Mouse (Mus musculus): ENCODE results near the gene Inhbe. TPM values are rescaled to one million over a fixed set of nuclear protein-coding genes. Genes with fewer than 3 reads are reported as not detected.
A peak's percentile ranks its signal among the peaks of the same experiment; 100 is the strongest.

The Inhbe gene
- polyA plus RNA-seq, 1 experiment from 2014 or later: 0.07 TPM

- Histone ChIP-seq H3K36me3 (no peaks in the 10 kb centered on the region), H3K27ac (no peak overlapping the region), H3K4me3 (no peak overlapping the region), H3K27me3 (no peaks in the 10 kb centered on the region), H3K4me1 (no peaks in the 10 kb centered on the region), H3K4me2 (no peak overlapping the region), H3K9ac (no peak overlapping the region), H3K9me3 (no peaks in the 10 kb centered on the region)
- no peak for ATAC-seq (ENCODE audit: insufficient number of reproducible peaks, insufficient read depth, low FRiP score, low TSS enrichment, low read depth)
- 79% methylated on average over 5 of the region's 5 CpGs for WGBS
These were observed 12.9 kb upstream of the Inhbe start for GRCm38 (mm10) chr10:127367116-127367515.

GRCm38 (mm10) chr10:127360714-127361113, 6.5 kb upstream of the Inhbe start:
- WGBS: 86% methylated on average over 3 of the region's 3 CpGs
- no peaks in the 10 kb centered on the region for H3K4me1 ChIP-seq
- no peak overlapping the region for H3K4me2 ChIP-seq
- H3K4me3 ChIP-seq: no peak overlapping the region
- no peaks in the 10 kb centered on the region for H3K27me3 ChIP-seq
- no peaks in the 10 kb centered on the region for H3K36me3 ChIP-seq
- ATAC-seq (ENCODE audit: insufficient number of reproducible peaks, insufficient read depth, low FRiP score, low TSS enrichment, low read depth): no peak
- no peaks in the 10 kb centered on the region for H3K9me3 ChIP-seq
- H3K9ac ChIP-seq: no peak overlapping the region
- no peak overlapping the region for H3K27ac ChIP-seq

DNA sequence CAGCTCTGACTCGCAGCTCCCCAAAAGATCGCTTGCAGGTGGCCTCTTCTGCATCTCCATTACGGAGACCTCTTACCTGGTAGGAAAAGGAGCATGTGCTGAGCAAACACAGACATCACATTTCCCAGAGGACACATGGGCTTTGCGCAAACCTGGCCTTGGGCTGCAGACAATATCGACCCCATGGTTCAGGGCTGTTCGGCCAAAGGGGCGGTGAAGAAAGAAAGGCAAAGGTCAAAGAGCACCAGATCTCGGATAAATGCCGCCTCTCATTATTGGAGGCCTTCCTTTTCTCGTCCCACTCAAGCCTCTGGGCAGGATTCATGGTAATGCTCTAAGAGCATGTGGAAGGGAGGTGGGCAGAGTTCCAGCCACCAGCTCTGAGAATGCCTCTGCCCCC, 1.1 kb upstream of the Inhbe start:
- Histone ChIP-seq H3K4me2 (no peak overlapping the region), H3K9me3 (no peaks in the 10 kb centered on the region), H3K36me3 (no peaks in the 10 kb centered on the region), H3K4me3 (no peak overlapping the region), H3K27ac (no peak overlapping the region), H3K27me3 (0 out of 2 replicates have a peak, but pooled peaks cover 4% of the 10 kb centered on the region), H3K9ac (no peak overlapping the region), H3K4me1 (peaks cover 9% of the 10 kb centered on the region; the same call in 1 of the 2 replicates)
- no peak for ATAC-seq (ENCODE audit: insufficient number of reproducible peaks, insufficient read depth, low FRiP score, low TSS enrichment, low read depth)
- WGBS: 43% methylated on average over 10 of the region's 10 CpGs

DNA sequence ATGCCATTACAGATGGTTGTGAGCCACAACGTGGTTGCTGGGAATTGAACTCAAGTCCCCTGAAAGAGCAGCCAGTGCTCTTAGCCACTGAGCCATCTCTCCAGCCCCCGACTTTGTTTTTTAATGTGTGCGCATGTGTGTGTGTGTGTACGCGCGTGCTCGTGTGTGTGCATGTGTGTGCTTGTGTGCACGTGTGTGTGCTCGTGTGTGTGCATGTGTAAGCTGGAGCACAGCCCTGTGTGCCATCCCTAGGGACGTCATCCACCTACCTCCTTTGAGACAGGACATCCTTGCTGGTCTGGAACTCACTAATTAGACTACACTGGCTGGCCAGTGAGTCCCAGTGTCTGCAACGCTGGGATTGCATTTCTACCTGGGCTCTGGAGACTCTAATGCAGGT, 1.4 kb downstream of the Inhbe start:
- 87% methylated on average over 11 of the region's 11 CpGs for WGBS
- no peak overlapping the region for H3K4me2 ChIP-seq
- no peaks in the 10 kb centered on the region for H3K36me3 ChIP-seq
- no peaks in the 10 kb centered on the region for H3K9me3 ChIP-seq
- H3K4me3 ChIP-seq: no peak overlapping the region
- no peak overlapping the region for H3K9ac ChIP-seq
- 0 out of 2 replicates have a peak, but pooled peaks cover 4% of the 10 kb centered on the region for H3K27me3 ChIP-seq
- ATAC-seq (ENCODE audit: insufficient number of reproducible peaks, insufficient read depth, low FRiP score, low TSS enrichment, low read depth): no peak
- peaks cover 10% of the 10 kb centered on the region; the same call in 1 of the 2 replicates for H3K4me1 ChIP-seq
- H3K27ac ChIP-seq: no peak overlapping the region

DNA sequence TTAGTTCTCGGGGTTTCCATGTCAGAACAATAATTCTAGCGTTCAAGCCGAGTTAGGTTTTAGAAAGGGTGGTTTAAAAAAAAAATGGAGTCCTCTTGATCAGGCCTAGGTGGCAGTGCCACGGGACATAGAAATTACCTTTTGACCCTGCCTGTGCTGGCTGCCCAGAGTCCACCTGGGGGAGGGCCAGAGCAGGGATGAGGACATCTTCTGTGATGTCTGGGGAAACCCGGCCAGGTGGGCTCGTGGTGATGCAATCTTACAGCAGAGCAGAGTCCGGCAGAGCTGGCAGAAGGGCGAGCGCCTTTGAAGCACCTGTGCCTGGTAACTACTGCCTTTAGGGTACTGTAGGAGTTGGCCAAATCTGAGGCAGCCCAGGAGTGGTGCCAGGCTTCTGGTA, 2.0 kb downstream of the Inhbe start:
- H3K27ac ChIP-seq: no peak overlapping the region
- WGBS: 86% methylated on average over 9 of the region's 9 CpGs
- no peak overlapping the region for H3K4me3 ChIP-seq
- H3K27me3 ChIP-seq: 0 out of 2 replicates have a peak, but pooled peaks cover 4% of the 10 kb centered on the region
- no peak for ATAC-seq (ENCODE audit: insufficient number of reproducible peaks, insufficient read depth, low FRiP score, low TSS enrichment, low read depth)
- H3K36me3 ChIP-seq: no peaks in the 10 kb centered on the region
- H3K9ac ChIP-seq: no peak overlapping the region
- peaks cover 10% of the 10 kb centered on the region; the same call in 1 of the 2 replicates for H3K4me1 ChIP-seq
- H3K9me3 ChIP-seq: no peaks in the 10 kb centered on the region
- H3K4me2 ChIP-seq: no peak overlapping the region

DNA sequence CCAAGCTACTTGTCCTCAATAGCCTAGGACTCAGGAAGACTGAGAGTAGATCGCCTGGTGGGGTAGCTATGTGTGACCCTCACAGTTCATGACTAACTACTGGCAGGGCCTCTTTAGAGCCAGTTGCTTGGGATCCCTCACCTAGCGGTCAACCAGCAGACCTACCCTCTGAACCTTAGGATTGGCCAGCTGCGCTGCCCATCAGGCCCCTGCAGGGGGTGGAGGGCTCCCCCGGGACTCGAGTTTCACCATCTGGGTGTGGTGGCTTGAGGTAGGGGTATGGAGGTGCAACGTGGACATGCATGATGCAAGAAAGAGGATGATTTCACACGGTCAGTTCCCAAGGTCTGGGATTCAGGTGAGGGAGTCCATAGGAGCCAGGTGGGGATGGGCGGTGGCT, 2.5 kb downstream of the Inhbe start:
- H3K4me1 ChIP-seq: peaks cover 10% of the 10 kb centered on the region; the same call in 1 of the 2 replicates
- H3K9ac ChIP-seq: no peak overlapping the region
- no peaks in the 10 kb centered on the region for H3K36me3 ChIP-seq
- ATAC-seq (ENCODE audit: insufficient number of reproducible peaks, insufficient read depth, low FRiP score, low TSS enrichment, low read depth): no peak
- H3K27ac ChIP-seq: no peak overlapping the region
- WGBS: 75% methylated on average over 8 of the region's 8 CpGs
- no peak overlapping the region for H3K4me3 ChIP-seq
- H3K4me2 ChIP-seq: no peak overlapping the region
- 0 out of 2 replicates have a peak, but pooled peaks cover 4% of the 10 kb centered on the region for H3K27me3 ChIP-seq
- H3K9me3 ChIP-seq: no peaks in the 10 kb centered on the region

DNA sequence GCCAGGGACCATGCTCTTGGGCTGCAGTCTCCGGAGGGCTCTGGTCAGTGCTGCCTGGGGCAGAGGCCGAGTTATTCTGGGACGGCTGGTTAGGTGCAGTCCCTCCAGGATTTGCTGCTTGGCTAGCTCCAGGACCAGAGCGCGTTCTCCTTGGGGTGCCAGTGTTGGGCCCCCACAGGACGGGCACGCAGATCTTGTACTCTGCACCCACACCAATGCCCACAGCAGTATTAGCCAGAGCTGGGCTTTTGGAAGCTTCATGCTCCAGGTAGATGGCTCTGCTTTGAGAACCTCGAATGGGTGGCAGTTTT, 3.0 kb downstream of the Inhbe start:
- H3K9me3 ChIP-seq: no peaks in the 10 kb centered on the region
- no peaks in the 10 kb centered on the region for H3K36me3 ChIP-seq
- H3K27me3 ChIP-seq: 0 out of 2 replicates have a peak, but pooled peaks cover 4% of the 10 kb centered on the region
- 86% methylated on average over 8 of the region's 8 CpGs for WGBS
- no peak overlapping the region for H3K27ac ChIP-seq
- peak overlapping the region; percentile 35 for H3K4me3 ChIP-seq
- peaks cover 10% of the 10 kb centered on the region; the same call in 1 of the 2 replicates for H3K4me1 ChIP-seq
- H3K9ac ChIP-seq: peak overlapping the region; percentile 71
- H3K4me2 ChIP-seq: peak overlapping the region; percentile 62
- no peak for ATAC-seq (ENCODE audit: insufficient number of reproducible peaks, insufficient read depth, low FRiP score, low TSS enrichment, low read depth)

- 0 out of 2 replicates have a peak, but pooled peaks cover 4% of the 10 kb centered on the region for H3K27me3 ChIP-seq
- peak; percentile 35; the same call in 1 of the 2 replicates for ATAC-seq (ENCODE audit: insufficient number of reproducible peaks, insufficient read depth, low FRiP score, low TSS enrichment, low read depth)
- H3K9ac ChIP-seq: peak overlapping the region; percentile 71
- H3K27ac ChIP-seq: no peak overlapping the region
- WGBS: 11% methylated on average over 24 of the region's 24 CpGs
- H3K36me3 ChIP-seq: no peaks in the 10 kb centered on the region
- peak overlapping the region; percentile 62 for H3K4me2 ChIP-seq
- peak overlapping the region; percentile 35 for H3K4me3 ChIP-seq
- peaks cover 10% of the 10 kb centered on the region; the same call in 1 of the 2 replicates for H3K4me1 ChIP-seq
- H3K9me3 ChIP-seq: no peaks in the 10 kb centered on the region
These were observed 3.5 kb downstream of the Inhbe start for GRCm38 (mm10) chr10:127350594-127351284.

DNA sequence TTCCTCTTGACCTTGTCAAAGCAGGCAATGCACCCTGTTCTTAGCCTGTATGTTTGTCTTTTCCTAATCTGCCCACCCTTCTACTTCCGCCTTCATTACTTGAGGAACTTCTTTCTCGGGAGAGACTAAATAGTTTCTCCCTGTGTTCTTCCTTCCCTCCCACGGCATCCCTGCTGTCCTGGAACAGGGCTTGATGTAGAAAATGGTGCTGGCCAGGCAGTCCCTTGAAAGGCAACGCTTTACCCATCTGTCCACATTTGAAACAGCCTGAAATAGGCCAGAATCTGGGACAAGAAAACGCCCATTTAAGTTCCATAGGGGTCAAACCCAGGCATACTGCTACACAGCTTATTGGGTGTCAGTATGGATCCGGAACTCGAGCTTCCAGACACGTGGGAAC, 4.4 kb downstream of the Inhbe start:
- H3K4me2 ChIP-seq: no peak overlapping the region
- H3K36me3 ChIP-seq: no peaks in the 10 kb centered on the region
- no peak for ATAC-seq (ENCODE audit: insufficient number of reproducible peaks, insufficient read depth, low FRiP score, low TSS enrichment, low read depth)
- peaks cover 10% of the 10 kb centered on the region; the same call in 1 of the 2 replicates for H3K4me1 ChIP-seq
- peak overlapping the region; percentile 40; the same call in 1 of the 2 replicates for H3K9ac ChIP-seq
- 71% methylated on average over 8 of the region's 8 CpGs for WGBS
- no peak overlapping the region for H3K4me3 ChIP-seq
- H3K27ac ChIP-seq: no peak overlapping the region
- H3K27me3 ChIP-seq: 0 out of 2 replicates have a peak, but pooled peaks cover 4% of the 10 kb centered on the region
- peaks cover 3% of the 10 kb centered on the region; the same call in 1 of the 2 replicates for H3K9me3 ChIP-seq

DNA sequence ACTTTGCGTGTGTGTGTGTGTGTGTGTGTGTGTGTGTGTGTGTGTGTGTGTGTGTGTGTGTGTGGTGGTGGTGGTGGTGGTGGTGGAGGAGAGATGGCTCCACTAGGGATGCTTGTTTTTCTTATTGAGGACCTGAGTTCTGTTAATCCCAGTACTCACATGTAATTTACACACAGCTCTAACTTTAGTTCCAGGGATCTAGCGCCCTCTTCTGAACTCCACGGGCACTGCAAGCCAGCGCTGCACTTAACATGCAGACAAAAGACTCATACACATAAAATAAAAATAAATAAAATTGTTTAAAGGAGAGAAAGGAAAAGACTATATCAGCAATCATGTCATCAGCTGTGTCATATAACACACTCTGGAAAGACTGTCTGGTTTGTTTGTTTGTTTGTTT, 5.3 kb downstream of the Inhbe start:
- no peaks in the 10 kb centered on the region for H3K36me3 ChIP-seq
- no peak overlapping the region for H3K4me3 ChIP-seq
- 57% methylated on average over 4 of the region's 4 CpGs for whole genome bisulfite sequencing
- no peak for ATAC-seq (ENCODE audit: insufficient number of reproducible peaks, insufficient read depth, low FRiP score, low TSS enrichment, low read depth)
- no peak overlapping the region for H3K27ac ChIP-seq
- peaks cover 10% of the 10 kb centered on the region; the same call in 1 of the 2 replicates for H3K4me1 ChIP-seq
- H3K9ac ChIP-seq: no peak overlapping the region
- H3K9me3 ChIP-seq: peaks cover 4% of the 10 kb centered on the region; the same call in 1 of the 2 replicates
- no peak overlapping the region for H3K4me2 ChIP-seq
- H3K27me3 ChIP-seq: no peaks in the 10 kb centered on the region

GRCm38 (mm10) chr10:127346173-127346572, 8.0 kb downstream of the Inhbe start:
- Histone ChIP-seq H3K27ac (no peak overlapping the region), H3K4me3 (no peak overlapping the region), H3K9ac (no peak overlapping the region), H3K27me3 (no peaks in the 10 kb centered on the region), H3K36me3 (no peaks in the 10 kb centered on the region), H3K4me2 (no peak overlapping the region), H3K9me3 (peaks cover 4% of the 10 kb centered on the region; the same call in 1 of the 2 replicates), H3K4me1 (peaks cover 20% of the 10 kb centered on the region)
- no peak for ATAC-seq (ENCODE audit: insufficient number of reproducible peaks, insufficient read depth, low FRiP score, low TSS enrichment, low read depth)
- WGBS: 87% methylated on average over 3 of the region's 3 CpGs

DNA sequence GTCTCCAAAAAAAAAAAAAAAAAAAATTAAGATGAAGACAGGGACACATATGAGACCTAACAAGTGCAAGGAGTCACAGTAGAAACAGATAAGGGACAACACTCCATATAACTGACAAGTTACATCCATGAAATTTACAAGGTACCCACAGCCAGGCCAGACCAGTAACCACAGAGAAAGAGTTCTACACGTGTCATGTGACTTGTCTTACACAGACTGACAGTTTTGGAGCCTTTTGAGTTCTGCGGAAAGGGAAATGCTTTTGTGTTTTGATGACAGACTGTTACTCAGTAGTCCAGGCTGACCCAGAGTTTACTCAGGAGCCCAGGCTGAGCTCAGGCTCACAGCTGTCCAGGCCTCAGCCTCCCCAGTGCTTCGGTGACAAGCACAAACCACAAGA, 11.2 kb downstream of the Inhbe start:
- no peak overlapping the region for H3K9ac ChIP-seq
- no peak overlapping the region for H3K4me2 ChIP-seq
- no peak overlapping the region for H3K4me3 ChIP-seq
- 63% methylated on average over 3 of the region's 3 CpGs for WGBS
- H3K4me1 ChIP-seq: peaks cover 30% of the 10 kb centered on the region
- peaks cover 4% of the 10 kb centered on the region; the same call in 1 of the 2 replicates for H3K9me3 ChIP-seq
- no peaks in the 10 kb centered on the region for H3K36me3 ChIP-seq
- H3K27ac ChIP-seq: no peak overlapping the region
- no peak for ATAC-seq (ENCODE audit: insufficient number of reproducible peaks, insufficient read depth, low FRiP score, low TSS enrichment, low read depth)
- no peaks in the 10 kb centered on the region for H3K27me3 ChIP-seq
